Mouse (Mus musculus) kidney, postnatal 25 days (tissue): ENCODE measurements around the gene Tlnrd1.
"Not testable (repeated sequence)": the region's sequence is repeated elsewhere in the genome, so short reads cannot be mapped to it uniquely, and the experiment has no call there.

Experiments
- DNase-seq, 2 experiments: peaks; one replicate each; pipeline ENCODE4 v3.0.0; 2021; ENCODE audit warnings: mixed read lengths in 2 of 2

Tlnrd1 gene

DNA sequence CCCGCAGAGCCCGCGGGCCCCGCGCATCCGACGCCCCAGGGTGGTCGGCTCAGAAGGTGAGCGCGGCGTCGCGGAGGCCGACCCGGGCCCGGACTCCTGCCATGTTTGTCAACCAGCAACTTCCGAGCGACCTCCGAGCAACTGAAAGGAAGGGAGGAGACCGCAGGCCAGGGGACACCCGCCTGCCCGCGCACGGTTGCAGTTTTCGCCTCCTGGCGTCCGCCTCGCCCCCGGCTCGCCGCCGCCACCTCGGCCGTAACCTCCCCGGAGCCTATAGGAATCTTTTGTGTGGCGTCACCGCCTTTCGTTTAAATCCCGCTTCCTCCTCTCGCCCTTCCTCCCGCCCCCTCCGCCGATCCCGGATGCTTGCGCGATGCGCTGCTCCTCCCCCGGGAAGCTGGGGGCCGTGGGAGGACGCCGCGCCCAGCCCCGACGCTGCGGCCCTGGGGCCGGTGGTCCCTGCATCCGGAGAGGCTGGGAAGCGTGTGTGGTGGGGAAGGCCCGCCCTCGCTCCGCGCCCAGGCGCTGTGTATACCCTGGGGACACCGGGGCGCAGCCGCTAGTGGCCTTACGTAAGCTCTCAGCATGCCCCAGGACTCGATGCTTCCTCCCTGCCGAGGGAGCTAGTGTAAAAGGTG, at the start of gene Tlnrd1, which contains the start of gene Mesd:
Gene Tlnrd1 (minus strand): TSS at position 285 of the 638 bp plus-strand sequence.
Gene Mesd (plus strand): TSS at position 446 of the 638 bp plus-strand sequence.
- DNase-seq = peak; percentile 86 to 94

DNA sequence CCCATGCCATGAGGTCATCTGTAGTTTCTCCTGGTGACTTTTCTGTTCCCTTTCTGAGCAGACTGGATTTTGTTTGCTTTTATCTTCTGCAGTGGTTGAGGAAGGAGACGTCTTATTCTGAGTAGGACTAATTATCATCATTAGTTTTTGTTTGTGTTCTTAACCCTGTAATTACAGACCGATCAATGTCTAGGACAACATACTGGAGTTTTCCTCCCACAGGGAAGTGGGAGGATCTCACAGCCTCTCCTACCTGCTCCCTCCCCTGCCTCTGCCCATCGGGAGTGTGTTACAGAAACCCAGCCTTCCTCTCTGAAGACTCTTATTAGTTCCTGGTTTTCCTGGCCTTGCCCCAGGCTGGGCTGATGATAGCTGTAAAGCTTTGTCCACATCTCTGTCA, 37.5 kb upstream of the Tlnrd1 start:
- DNase-seq = no peak

DNA sequence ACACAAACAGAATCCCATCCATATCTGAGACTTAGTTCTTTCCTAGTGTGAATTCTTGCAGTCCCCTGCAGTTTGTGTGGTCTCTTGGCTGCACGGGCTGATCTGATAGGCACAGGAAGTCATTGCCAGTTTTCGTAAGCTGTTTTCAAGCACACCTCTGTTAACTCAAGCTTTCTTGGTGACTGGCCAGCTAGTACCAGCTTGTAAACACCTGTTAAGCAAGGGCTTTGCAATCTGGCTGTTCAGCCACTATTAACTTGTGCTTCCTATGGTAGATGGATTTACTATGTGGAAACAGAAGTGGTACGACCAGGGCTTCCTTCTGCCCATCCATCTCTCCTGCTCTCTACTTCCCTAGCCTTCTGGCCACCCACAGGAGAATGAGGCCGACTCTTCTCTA, 36.1 kb upstream of the Tlnrd1 start:
- no peak for DNase-seq

DNA sequence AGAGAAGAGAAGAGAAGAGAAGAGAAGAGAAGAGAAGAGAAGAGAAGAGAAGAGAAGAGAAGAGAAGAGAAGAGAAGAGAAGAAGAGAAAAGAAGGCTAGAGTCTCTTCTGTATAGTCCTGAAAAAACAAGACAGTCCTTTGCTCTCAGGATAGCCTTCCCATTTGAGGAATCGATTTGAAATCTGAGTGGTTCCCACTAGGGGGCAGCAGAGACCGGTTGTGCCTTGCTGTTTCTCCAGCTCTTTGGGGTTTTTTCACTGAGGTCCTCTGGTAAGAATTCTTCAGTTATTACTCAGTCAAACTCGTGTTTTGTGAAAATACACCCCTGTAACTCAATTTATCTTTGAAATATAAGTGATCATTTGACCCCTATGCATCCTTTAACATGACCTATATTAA, 30.5 kb upstream of the Tlnrd1 start:
- peak; percentile 67 to 91 for DNase-seq

DNA sequence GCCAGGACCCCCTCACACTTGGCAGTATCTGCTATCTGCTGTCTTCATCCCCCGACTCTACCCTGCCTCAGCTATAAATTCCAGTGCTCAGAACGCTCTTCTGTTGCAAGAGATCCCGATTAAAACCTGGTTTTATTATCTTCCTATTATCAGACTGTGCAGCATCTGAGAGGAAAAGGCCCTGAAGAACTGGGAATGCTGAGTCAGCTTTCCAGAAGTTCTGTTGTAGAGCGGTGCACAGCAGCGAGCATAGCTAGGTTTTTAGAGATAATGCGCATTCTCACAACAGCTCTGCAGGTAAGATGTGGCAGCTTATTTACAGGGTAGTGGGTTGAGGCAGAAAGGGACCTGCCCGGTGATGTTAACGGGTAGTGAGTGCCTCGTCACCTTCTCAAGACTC, 29.9 kb upstream of the Tlnrd1 start:
- DNase-seq = no peak

DNA sequence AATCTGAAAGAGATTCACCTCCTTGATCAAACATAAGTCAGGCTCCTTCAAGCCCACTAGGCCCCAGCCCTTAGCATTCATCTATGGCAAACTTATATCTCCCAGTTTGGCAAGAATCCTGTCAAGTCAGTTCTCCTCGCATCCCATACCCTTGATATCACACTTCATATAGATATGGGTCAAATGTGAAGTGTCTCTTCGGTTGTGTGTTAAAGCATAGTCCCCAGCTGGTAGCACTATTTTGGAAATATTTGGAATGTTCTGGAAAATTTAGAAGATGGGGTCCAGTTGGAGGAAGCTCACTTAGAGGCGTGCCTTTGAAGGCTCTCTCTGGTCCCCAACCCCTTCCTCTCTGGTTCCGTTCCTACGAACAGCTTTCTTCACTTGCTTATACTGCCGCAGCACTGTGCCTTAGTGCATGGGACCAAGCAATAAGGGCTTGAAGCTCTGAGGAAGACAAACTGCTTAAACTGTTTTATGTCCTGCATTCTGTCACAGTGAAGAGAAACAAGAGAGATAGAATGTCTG, 29.4 kb upstream of the Tlnrd1 start:
- DNase-seq = no peak

DNA sequence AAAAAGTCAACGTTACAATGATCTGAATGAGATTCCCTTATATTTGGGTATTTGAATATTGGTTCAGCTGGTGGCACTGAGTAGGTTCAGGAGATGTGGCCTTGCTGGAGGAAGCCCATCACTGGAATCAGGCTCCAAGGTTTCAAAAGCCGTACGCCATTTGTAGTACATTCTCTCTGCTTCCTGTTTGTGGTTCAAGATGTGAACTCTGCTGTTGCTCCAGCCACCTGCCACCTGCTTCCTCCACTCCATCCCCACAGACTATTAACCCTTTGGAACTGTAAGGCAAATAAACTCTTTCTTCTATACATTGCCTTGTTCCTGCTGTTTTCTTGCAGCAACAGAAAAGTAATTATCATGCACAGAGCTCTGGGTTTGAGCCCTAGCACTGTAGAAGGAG, 27.8 kb upstream of the Tlnrd1 start:
- no peak for DNase-seq

DNA sequence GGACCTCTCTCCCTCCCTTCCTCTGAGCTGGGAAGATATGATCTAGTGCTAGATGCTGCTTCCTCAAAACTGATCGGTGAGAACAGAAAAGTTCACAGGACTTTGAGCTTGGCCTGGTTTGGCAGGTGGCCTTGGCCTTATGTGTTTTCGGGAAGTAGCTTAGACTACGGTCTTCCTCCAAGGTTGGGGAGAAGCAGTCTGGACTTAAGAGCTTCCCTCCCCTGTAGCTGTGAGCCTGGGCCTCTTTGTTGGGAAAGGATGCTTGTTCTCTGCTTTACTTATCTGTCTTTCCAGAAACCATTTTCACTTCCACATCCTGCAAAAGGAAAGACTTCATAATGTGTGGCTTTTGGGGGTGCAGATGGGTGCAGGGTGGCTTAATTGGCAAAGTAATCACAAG, 20.7 kb upstream of the Tlnrd1 start:
- no peak for DNase-seq

DNA sequence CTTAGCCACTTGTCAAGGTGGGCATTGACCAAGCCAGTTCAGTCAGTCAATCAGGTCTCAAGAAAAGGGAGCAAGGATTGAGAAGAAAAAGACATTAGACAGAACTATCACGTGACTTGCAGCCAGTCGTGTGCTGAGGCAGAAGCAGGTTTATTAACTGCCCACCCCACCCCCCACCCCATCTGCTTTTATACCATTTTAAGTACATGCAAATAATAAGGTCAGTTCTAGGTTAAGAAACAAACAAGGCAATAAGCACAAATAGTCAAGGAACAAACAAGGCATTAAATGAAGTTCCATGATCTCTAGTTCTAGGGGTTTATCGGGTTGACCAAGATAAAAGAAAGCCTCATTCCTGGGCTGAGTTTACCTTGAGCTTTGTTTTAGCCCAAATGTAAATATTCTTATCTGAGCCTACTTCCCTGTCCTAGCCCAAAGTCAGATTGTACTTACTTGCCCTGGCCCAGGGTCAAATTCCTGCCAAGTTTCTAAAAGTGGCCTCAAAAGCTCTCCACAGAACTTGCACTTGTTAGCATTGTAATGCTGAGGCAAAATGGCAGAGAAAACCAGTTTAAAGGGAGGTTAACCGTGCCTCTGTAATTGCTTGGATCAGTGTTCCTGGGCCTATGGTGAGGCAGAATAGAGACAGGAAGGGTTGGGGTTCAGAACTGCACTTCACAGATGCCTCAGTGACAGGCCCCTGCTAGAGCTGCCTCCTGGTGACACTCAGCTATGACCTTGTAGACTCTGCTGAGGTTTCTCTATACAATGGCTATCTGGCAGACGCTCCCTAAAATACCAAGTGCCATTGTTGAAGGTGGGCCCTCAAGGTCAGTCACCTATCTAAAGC, 18.4 kb upstream of the Tlnrd1 start:
- DNase-seq = no peak

DNA sequence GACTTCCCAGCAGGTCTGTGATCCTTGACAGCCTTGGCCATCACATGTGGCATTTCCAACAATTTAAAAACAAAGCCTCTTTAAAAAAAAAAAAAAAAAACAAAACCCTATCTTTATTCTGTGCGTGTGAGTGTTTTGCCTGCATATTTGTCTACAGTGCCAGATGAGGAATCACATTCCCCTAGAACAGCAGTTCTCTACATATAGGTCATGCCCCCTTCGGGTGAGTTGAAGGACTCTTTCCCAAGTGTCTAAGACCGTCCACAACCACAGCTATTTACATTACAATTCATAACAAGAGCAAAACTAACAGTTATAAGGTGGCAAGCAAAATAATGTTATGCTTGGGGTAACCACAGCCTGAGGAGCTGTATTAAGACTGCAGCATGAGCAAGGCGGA, 17.3 kb upstream of the Tlnrd1 start:
- no peak for DNase-seq

DNA sequence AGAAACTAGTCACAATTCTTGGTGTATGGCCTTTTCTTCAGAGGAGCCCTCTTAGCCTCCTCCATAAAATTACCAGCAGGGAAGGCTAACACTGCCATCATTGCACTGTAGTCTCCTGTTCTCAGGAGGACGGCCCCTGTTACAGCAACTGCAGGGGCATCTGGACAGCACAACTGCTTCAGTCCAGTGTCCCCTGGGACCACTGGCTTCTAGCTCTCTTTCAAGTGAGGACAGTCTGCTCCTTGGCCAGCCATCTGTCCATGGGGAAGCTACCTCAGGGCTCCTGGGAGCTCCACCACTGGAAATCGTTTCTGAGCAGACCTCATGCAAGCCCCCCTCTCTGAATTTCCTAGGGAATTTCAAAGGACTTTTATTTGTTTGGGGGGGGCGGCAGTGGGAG, 16.4 kb upstream of the Tlnrd1 start:
- no peak for DNase-seq

DNA sequence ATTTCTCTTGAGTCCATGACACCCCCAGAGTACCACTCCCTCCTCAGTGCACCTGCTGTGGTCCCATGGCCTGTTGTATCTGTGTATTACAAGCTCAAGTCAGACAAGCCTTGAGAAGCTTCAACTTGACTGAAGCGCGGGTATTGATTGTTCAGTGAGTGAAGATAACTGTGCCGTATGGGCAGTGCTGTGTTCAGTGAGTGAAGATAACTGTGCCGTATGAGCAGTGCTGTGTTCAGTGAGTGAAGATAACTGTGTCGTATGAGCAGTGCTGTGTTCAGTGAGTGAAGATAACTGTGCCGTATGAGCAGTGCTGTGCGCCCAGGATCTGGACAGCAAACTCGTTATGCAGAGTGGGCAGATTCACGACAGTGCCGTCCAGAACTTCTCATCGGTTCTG, 14.2 kb upstream of the Tlnrd1 start:
- no peak for DNase-seq

DNA sequence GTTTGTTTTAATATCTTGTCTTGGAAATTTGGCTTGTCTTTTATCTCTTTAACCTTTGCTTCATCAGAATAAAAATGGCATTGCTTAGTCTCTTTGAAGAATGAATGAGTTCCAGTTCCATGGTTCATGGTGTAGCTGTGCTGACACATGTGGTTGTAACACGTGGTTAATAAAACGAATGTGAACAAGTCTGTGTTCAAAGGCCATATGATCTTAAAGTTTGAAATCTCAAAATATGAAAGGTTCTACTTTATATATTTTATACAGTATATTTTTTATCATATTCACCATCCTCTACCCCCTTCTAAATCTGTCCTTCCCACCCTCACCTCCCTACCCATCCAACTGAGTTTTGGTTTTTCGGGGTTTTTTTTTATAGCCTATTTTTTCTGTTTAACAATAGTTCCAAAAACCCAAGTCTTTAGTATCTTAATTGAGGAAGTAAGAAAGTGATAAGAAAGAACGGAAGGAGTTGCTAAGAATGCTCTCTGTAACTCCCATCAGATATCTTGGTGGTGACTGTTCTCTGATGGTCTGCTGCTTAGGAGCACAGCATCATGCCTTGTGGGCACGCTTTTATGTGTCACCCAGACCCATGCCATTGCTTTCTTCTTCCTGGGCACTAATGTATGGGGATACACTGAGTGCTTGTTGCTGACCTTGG, 12.1 kb upstream of the Tlnrd1 start:
- no peak for DNase-seq

DNA sequence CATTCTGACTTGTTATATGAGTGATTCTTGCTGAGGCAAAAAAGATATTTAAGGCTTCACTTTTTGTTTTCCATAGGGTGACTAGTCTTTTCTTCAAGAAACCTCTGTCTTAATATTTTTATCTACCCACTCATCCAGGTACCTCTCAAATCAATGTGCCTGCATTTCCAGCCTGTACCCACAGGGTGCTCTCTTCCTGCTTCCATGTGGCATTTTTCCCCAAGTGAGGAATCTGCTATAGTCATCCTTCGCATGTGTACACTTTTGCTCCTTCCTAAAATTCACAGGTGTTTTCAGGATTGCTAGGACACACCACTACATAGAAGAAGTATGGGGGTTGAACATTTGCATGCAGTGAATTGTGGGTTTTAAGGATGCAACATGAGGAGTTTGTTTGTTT, 10.2 kb upstream of the Tlnrd1 start:
- no peak for DNase-seq

DNA sequence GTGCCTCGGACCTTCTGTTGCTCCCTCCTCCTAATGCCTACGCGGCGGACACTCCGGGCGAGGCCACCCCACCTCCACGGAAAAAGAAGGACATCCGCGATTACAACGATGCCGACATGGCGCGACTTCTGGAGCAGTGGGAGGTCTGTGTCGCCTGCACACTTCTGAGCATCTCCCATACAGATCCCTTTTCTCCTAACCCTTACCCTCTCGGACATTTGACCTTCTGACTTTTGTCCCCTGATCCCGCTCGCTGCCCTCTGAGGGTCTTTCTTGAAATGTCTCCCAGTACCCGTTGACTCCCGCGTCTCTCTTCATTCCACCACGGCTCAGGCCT, 8.2 kb upstream of the Tlnrd1 start:
- DNase-seq = no peak

DNA sequence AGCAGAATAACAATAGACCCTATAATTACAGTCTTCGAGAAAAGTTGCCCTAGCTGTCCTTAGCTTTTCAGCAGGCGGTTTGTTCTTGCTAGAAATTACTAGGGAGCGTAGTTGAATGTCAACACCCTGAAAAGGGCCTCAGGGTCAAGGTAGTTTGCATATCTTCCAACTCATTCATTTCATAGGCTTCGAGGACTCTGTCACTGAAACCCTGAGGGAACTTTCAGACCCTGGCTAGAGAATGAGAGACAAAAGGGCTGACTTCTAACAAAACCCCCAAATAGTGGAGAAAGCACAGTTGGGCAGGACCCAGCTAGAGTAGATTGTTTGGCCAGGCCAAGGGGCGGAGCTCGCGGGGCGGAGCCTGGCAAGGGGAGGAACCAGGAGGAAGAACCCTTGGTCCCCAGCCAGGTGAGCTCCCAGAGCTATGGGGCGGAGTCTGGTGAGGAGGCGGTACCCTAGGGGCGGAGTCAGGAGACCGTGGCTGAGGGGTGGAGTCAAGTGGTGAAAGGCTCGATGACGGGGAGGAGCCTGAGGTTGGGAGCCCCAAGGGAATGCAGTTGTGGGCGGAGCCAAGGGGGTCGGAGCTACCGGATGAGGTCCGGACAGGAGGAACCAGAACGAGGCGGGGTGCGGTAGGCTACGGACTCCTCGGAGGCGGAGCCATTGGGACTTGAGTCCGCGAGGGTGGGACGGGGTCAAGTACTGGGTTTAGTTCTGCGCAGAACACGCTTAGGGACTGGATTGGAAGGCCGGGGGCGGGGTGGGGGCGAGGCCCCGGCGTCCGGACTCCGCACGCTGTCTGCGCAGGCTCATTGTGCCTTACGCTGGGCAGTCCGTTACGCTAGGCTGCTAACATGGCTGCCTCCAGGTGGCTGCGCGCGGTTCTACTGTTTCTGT, 7.6 kb upstream of the Tlnrd1 start:
- DNase-seq = peak; percentile 100

DNA sequence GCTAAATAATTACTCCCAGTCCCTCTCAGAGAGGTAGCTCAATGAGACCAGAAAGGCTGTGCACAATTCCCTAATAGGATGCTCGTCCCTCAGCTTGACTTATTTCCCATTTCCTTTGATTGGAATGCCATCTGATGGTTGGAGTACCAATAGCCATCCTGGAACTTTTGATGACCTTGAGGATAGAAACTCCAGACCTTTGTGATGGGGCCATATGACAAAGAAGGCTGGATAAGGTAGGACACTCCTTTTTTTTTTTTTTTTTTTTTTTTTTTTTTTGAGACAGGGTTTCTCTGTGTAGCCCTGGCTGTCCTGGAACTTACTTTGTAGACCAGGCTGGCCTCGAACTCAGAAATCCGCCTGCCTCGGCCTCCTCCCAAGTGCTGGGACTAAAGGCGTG, 5.8 kb upstream of the Tlnrd1 start:
- DNase-seq = not testable (repeated sequence)

DNA sequence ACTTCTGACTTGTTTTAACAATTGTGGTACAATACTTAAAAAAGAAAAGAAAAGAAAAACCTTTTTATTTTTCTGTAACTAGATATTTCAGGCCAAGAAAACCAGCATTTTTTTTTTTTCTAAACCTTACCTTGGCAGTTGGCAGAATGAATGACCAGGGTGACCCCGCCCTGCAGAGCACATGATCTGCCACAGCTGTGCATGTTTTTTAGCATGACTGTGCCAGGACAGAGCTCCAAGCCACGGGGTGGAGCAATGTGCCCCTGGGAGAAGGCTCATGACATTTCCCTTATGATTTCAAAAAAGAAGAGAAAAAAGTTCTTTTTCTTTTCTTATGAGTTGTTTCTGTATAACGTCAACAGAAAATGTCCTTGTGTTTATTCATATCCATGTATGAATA, 5.3 kb upstream of the Tlnrd1 start:
- DNase-seq = peak; percentile 73 to 88

DNA sequence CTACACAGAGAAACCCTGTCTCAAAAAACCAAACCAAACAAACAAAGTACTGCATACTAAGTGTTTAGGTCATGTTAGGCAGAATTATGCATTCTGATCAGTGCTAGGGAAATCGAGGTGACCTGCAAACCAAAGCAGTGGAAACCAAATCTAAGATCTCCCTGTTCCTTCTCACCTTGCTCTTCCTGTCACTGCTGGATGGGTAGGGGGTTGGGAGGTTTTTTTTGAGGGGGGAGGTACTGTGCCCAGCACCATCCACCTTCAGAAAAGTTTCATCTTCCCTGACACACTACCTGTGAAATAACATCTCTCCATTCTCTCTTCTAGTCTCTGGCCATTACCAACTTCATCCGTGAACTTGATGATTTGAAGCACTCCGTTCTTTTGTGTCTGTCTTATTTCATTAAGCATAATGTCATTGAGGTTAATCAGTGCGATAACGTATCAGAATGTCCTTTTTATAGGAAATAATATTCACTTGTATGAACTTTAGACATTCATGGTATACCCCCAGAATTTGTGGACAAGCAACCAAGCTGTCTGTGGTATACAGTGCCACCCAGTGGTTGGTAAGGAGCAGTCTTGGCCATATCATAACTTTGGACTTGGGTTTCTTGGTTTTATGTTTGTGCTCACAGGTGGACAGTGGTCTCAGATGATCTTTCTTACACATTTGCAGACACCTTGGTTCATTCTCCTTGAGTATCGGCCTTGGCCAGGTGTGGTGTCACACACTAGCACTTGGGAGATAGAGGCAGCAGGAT, 2.4 kb upstream of the Tlnrd1 start:
- peak in 1 of 2 experiments; percentile 35 for DNase-seq

DNA sequence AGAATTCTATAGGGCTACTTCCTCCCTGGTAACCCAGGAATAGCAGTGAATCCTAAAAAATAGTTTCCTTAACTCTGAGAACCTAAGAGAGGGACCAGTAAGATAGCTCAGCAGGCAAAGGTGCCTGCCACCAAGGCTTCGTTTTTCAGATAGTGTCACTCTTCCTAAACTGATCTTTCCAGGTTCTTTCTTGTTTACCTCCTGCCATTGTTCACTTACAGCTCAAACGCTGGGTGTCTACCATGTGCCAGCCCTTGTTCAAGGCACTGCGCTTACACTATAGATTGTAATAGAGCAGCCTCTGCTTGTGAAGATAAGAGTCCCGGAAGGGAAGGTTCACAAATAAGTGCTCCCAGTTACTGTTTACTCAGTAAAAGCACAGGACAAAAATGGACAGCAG, 1.7 kb upstream of the Tlnrd1 start:
- DNase-seq = no peak

DNA sequence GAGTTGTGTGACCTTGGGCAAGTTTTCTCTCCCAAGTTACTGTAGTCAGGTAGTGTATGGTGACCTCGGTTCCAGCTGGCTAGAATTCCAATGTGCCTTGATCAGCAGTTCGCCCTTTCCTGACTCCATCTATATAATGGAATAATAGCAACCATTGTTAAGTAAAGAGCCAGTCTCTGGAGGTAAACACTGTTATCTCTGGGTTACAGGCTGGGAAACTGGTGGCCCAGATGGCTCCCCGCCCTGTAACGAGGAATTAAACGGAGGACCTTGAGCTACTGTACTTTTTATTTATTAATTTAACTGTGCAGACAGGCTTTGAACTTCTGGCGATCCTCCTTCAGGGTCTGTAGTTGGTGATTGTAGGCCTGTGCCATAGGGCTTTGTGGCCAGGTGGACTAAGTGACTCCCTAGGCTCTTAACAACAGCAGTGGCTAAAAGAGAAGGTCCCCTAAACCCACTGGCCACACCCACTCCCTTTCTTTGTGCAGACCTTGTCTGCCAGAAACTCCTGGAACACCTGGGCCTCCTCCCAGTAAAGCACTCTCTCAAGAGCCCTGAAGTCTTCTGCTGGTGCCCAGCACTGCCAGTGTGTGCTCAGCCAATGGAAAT, 922 bp upstream of the Tlnrd1 start:
- no peak for DNase-seq
